Mouse (Mus musculus): ENCODE measurements around the gene Lin52. TPM values are rescaled to one million over a fixed set of nuclear protein-coding genes. Genes with fewer than 3 reads are reported as not detected.
A peak's percentile ranks its signal among the peaks of the same experiment; 100 is the strongest.

Lin52 gene
- polyA plus RNA-seq, 1 experiment = 19.7 TPM

- peak overlapping the region; percentile 62 for H3K4me3 ChIP-seq (ENCODE audit: insufficient read depth, low read depth, low read length)
- 0 out of 2 replicates have a peak overlapping the region, but pooled peaks have one; percentile 36 for H3K27ac ChIP-seq (replicated peaks; ENCODE audit: low read depth, low read length)
- H3K4me1 ChIP-seq (ENCODE audit: control insufficient read depth, insufficient read depth, insufficient read length, low read length) = no peaks in the 10 kb centered on the region
Measured at GRCm38 (mm10) chr12:84449887-84450286, 1.3 kb upstream of the Lin52 start.

GRCm38 (mm10) chr12:84450351-84450717, 888 bp upstream of the Lin52 start:
- Histone ChIP-seq H3K4me3 (ENCODE audit: insufficient read depth, low read depth, low read length) (peak overlapping the region; percentile 62), H3K4me1 (ENCODE audit: control insufficient read depth, insufficient read depth, insufficient read length, low read length) (no peaks in the 10 kb centered on the region), H3K27ac (replicated peaks; ENCODE audit: low read depth, low read length) (peak overlapping the region; percentile 36)

- H3K4me3 ChIP-seq (ENCODE audit: insufficient read depth, low read depth, low read length) = peak overlapping the region; percentile 71
- no peaks in the 10 kb centered on the region for H3K4me1 ChIP-seq (ENCODE audit: control insufficient read depth, insufficient read depth, insufficient read length, low read length)
- H3K27ac ChIP-seq (replicated peaks; ENCODE audit: low read depth, low read length) = peak overlapping the region; percentile 25; the same call in 1 of the 2 replicates
Measured at GRCm38 (mm10) chr12:84451801-84452200, 579 bp downstream of the Lin52 start.

- Histone ChIP-seq H3K4me1 (ENCODE audit: control insufficient read depth, insufficient read depth, insufficient read length, low read length) (no peaks in the 10 kb centered on the region), H3K4me3 (ENCODE audit: insufficient read depth, low read depth, low read length) (no peak overlapping the region), H3K27ac (replicated peaks; ENCODE audit: low read depth, low read length) (no peak overlapping the region)
Measured at GRCm38 (mm10) chr12:84456911-84457310, 5.7 kb downstream of the Lin52 start.

GRCm38 (mm10) chr12:84459845-84460244, 8.6 kb downstream of the Lin52 start:
- H3K27ac ChIP-seq (replicated peaks; ENCODE audit: low read depth, low read length) = no peak overlapping the region
- H3K4me3 ChIP-seq (ENCODE audit: insufficient read depth, low read depth, low read length) = no peak overlapping the region
- no peaks in the 10 kb centered on the region for H3K4me1 ChIP-seq (ENCODE audit: control insufficient read depth, insufficient read depth, insufficient read length, low read length)

- Histone ChIP-seq H3K4me1 (ENCODE audit: control insufficient read depth, insufficient read depth, insufficient read length, low read length) (no peaks in the 10 kb centered on the region), H3K27ac (replicated peaks; ENCODE audit: low read depth, low read length) (no peak overlapping the region), H3K4me3 (ENCODE audit: insufficient read depth, low read depth, low read length) (no peak overlapping the region)
Measured at GRCm38 (mm10) chr12:84461416-84461815, 10.2 kb downstream of the Lin52 start.

GRCm38 (mm10) chr12:84462856-84463255, 11.6 kb downstream of the Lin52 start:
- Histone ChIP-seq H3K4me3 (ENCODE audit: insufficient read depth, low read depth, low read length) (no peak overlapping the region), H3K4me1 (ENCODE audit: control insufficient read depth, insufficient read depth, insufficient read length, low read length) (no peaks in the 10 kb centered on the region), H3K27ac (replicated peaks; ENCODE audit: low read depth, low read length) (no peak overlapping the region)

GRCm38 (mm10) chr12:84468701-84469100, 17.5 kb downstream of the Lin52 start:
- H3K4me3 ChIP-seq (ENCODE audit: insufficient read depth, low read depth, low read length) = no peak overlapping the region
- no peaks in the 10 kb centered on the region for H3K4me1 ChIP-seq (ENCODE audit: control insufficient read depth, insufficient read depth, insufficient read length, low read length)
- H3K27ac ChIP-seq (replicated peaks; ENCODE audit: low read depth, low read length) = no peak overlapping the region

GRCm38 (mm10) chr12:84478937-84479336, 27.7 kb downstream of the Lin52 start:
- Histone ChIP-seq H3K4me3 (ENCODE audit: insufficient read depth, low read depth, low read length) (no peak overlapping the region), H3K4me1 (ENCODE audit: control insufficient read depth, insufficient read depth, insufficient read length, low read length) (no peaks in the 10 kb centered on the region), H3K27ac (replicated peaks; ENCODE audit: low read depth, low read length) (no peak overlapping the region)

- Histone ChIP-seq H3K4me3 (ENCODE audit: insufficient read depth, low read depth, low read length) (no peak overlapping the region), H3K27ac (replicated peaks; ENCODE audit: low read depth, low read length) (no peak overlapping the region), H3K4me1 (ENCODE audit: control insufficient read depth, insufficient read depth, insufficient read length, low read length) (no peaks in the 10 kb centered on the region; the same call in 1 of the 2 replicates)
Measured at GRCm38 (mm10) chr12:84481251-84481650, 30.0 kb downstream of the Lin52 start.

GRCm38 (mm10) chr12:84482778-84483585, 31.8 kb downstream of the Lin52 start:
- H3K4me3 ChIP-seq (ENCODE audit: insufficient read depth, low read depth, low read length) = no peak overlapping the region
- H3K4me1 ChIP-seq (ENCODE audit: control insufficient read depth, insufficient read depth, insufficient read length, low read length) = peaks cover 3% of the 10 kb centered on the region
- H3K27ac ChIP-seq (replicated peaks; ENCODE audit: low read depth, low read length) = no peak overlapping the region

- peak overlapping the region; percentile 8; the same call in 1 of the 2 replicates for H3K27ac ChIP-seq (replicated peaks; ENCODE audit: low read depth, low read length)
- peaks cover 3% of the 10 kb centered on the region for H3K4me1 ChIP-seq (ENCODE audit: control insufficient read depth, insufficient read depth, insufficient read length, low read length)
- H3K4me3 ChIP-seq (ENCODE audit: insufficient read depth, low read depth, low read length) = no peak overlapping the region
Measured at GRCm38 (mm10) chr12:84487324-84488056, 36.3 kb downstream of the Lin52 start.

GRCm38 (mm10) chr12:84496795-84497194, 45.6 kb downstream of the Lin52 start:
- Histone ChIP-seq H3K4me1 (ENCODE audit: control insufficient read depth, insufficient read depth, insufficient read length, low read length) (no peaks in the 10 kb centered on the region), H3K27ac (replicated peaks; ENCODE audit: low read depth, low read length) (no peak overlapping the region), H3K4me3 (ENCODE audit: insufficient read depth, low read depth, low read length) (no peak overlapping the region)

- Histone ChIP-seq H3K27ac (replicated peaks; ENCODE audit: low read depth, low read length) (no peak overlapping the region), H3K4me3 (ENCODE audit: insufficient read depth, low read depth, low read length) (no peak overlapping the region), H3K4me1 (ENCODE audit: control insufficient read depth, insufficient read depth, insufficient read length, low read length) (no peaks in the 10 kb centered on the region)
Measured at GRCm38 (mm10) chr12:84500528-84501263, 49.5 kb downstream of the Lin52 start.

- Histone ChIP-seq H3K27ac (replicated peaks; ENCODE audit: low read depth, low read length) (no peak overlapping the region), H3K4me1 (ENCODE audit: control insufficient read depth, insufficient read depth, insufficient read length, low read length) (no peaks in the 10 kb centered on the region), H3K4me3 (ENCODE audit: insufficient read depth, low read depth, low read length) (no peak overlapping the region)
Measured at GRCm38 (mm10) chr12:84501278-84501677, 50.1 kb downstream of the Lin52 start.

Data from brown adipose tissue, adult 24 weeks (tissue).